Mouse (Mus musculus) liver (tissue): ENCODE results near the gene Ptger3.

Source experiments
- DNase-seq: peaks from one replicate; pipeline ENCODE4 v3.0.0-alpha.2; 2020; ENCODE audit warnings: mixed read lengths

The Ptger3 gene

DNA sequence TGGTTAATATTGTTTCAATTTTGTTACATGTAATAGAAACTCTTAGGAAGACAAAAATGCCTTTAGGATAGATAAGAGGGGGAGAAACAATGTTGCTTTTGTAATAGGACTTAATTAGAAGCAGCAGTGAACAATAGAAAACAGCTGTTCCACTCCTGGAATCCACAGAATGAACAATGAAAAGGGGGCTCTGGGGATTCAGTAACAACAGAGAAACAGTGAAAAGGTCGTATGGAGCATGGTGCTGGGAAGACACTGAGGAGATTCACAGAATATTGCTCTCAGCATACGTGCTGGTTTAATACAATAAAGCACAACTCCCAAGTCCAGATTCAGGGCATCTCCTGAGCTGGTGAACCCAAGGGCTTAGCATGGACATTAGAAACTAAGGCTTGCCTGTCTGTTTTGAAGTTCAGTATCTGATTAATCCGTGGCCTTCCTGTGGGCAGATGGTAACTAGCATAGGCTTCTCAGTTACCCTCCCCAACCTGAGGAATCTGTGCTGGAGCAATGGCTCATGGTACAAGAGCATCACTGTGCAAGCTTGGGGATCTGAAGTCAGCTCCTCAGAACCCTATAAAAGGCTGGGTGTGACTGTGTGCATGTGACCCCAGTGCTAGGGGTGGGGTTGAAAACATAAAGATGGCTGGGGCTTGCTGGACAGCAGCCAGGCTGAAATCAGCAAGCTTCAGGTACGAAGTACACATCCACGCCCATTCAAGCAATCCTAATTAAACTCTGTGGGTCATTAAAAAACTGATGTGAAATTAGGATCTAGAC is 16.1 kb downstream of the Ptger3 start:
- no peak for DNase-seq

DNA sequence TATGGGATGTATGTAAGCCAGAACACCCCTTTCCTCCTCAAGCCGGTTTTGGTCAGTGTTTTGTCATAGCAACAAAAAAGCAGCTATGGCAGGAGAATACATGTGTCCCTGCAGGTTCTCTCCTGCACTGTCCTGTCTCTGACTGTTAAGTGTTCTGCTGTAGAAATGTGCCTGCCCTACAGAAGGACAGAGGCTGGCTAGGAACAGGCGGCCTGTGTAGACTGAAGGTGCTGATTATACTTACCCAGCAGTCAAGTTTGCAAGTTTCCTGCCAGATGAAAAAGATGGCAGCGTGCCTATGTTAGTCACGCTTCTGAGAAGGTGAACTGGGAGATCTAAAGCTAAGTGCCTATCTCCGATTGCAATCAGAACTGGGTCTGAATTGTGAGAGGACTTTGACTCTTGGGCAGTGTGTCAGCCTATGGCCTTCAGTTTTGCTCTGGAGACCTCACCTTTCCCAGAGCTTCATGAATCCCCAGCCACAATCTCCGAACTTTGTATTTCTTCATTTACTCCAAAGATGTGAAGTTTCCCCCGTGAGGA is 31.2 kb downstream of the Ptger3 start:
- DNase-seq, result no peak

DNA sequence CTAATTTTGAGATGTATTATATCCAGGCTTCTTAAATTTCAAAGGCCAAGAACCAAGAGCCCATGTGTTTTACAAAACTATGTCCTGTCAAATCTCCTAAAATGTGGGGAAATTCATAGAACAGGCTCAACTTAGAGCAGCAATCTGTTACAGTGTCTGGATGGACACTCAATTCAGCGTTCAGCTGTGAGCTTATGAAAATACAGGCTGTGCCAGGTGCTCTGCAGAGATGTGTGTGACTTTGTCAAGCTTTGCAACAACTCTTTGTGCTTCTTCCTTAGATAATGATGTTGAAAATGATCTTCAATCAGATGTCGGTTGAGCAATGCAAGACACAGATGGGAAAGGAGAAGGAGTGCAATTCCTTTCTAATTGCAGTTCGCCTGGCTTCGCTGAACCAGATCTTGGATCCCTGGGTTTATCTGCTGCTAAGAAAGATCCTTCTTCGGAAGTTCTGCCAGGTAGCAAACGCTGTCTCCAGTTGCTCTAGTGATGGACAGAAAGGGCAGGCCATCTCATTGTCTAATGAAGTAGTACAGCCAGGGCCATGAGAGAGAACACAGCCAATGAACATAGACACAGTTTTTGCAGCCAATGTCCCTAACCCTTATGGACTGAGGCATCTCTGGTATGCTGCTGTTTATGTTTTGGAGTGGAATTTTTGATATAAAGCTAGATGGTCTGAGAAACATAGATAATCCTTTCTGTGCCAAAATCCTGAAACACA is 38.2 kb downstream of the Ptger3 start:
- no peak for DNase-seq

DNA sequence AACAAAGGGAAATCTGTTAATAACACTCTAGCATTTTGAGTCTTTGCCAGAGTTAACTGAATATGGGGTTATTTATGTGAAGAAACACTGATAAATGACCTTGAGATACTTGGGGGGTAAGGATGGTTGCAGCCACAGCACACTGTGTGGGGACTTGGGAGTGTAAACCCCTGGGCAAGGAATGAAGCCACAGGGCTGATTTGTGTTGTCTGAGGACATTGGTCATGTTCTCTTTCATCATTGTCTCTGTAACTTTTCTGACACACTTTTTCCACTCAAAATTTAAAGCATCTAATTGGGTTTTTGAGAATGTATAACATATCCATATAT is 38.7 kb downstream of the Ptger3 start:
- no peak for DNase-seq

DNA sequence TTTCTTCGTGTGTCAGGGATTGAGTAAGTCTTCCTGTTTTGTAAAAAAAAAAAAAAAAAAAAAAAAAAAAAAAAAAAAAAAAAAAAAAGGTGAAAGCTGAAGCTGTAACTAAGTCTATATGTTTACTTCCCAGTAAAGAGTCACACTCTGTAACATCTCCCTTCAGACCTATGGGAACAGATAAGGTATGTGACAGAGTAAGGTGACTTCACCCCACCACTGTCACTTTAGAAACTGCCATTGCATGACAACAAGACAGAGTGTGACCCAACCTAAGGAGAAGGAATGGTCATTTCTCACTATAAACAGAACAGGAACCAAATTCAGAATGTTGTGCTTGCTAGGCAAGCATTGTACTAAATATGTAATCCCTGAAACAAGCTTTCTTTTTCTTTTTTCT is 46.9 kb downstream of the Ptger3 start:
- DNase-seq, result no peak

DNA sequence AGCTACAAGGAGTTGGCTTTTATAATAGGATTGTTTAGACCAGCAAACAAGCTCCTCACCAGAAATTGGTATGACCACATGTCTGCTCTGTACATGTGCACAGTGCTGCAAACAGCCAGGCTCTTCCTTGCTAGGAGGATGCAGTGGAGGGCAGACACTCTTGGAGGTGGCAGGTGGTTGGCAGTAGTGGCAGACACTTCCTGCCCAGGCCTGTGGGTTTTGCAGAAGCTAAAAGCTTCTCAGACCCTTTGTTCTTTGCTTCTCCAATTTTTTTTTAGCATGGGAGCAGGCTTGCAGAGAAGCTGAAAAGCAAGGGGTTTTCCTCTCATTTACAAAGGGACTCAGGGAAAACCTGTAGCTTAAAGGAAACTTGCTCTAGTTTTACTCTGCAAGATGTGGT is 50.3 kb downstream of the Ptger3 start:
- DNase-seq, result peak; percentile 12

DNA sequence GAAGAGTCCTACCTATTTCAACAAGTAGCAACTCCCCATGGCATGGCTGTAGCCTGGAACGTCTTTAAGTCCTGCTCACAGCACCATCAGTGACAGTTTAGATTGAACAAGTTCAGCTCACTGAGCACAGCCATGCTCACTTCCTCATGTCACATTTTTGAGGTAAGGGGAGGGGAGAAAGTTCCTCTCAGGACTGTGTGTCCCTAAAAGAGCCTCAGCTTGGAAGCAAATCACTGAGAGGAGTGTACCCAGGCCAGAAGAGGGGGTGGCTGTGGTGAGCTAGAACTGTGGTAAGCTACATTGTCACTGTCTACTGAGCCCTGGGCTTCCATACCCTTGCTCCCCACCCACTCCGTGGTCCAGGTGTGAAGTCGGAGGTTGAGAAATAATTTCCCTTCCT is 60.7 kb downstream of the Ptger3 start:
- no peak for DNase-seq

DNA sequence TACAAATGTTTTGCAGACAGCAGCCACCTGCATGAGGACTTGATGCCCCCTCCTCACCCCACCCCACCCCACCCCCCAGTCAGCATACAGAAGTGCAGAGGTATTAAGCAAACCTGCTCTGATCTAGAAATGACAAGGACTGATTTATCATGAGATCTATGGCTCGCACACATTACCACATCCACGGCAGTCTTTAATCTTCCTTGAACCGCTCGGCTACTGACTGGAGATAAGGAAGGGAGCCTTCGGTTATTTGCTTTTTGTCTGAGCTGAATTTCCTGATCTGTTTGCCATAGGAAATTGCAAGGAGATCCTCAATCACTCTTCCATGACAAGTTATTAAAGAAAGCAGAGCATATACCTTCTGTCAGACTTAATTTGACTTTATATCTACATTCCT is 64.0 kb downstream of the Ptger3 start:
- no peak for DNase-seq

DNA sequence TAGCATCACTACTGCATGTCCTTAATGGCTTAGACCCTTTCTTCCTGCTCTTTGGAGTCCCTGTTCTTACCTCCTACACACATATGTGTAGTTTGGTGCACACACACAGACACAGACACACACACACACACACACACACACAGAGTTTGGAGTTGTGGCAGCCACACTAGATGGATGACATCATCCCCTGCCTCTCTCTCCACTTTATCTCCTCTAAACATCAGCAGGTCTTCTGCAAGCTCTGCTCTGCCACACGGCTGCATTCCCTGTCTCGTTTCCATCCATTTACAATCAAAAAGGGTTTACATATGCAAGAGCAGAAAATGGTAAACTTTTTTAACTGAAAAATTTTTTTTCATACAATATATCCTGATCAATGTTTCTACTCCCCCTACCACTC is 64.7 kb downstream of the Ptger3 start:
- no peak for DNase-seq

DNA sequence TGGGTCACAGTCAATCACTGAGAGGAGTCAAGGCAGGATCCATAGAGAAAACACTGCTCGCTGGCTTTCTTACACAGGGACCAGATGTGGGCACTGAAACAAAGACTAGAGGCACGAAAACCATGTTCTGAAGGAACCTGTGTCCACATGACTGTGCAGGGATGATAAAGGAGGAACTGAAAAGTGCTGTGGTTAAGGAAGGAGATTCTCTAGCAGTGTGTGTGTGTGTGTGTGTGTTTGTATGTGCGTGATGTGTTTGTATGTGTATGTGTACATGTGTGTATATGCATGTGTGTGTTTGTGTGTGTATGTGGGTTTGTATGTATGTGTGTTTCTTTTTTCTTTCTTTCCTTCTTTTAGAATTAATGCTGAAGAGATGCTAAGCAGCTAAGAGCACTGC is 67.7 kb downstream of the Ptger3 start:
- DNase-seq, result no peak

DNA sequence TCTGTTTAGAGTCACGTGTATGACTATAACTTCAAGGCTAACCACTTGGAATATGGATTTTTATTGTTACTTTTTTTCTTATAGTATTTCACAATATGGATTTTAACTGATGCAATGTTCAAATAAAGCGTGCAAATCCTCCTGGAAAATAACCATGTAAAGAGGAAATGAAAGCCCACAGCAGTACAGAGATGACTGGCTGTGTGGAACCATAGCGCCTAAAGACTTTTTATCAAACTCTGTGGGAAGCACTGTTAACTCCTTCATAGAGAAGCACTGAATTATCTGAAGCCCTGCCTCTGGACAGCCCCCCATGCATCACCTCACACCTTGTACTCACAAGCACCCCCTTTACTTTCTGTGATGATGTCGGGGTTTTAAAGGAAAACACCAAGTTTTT is 69.0 kb downstream of the Ptger3 start:
- DNase-seq, result no peak

DNA sequence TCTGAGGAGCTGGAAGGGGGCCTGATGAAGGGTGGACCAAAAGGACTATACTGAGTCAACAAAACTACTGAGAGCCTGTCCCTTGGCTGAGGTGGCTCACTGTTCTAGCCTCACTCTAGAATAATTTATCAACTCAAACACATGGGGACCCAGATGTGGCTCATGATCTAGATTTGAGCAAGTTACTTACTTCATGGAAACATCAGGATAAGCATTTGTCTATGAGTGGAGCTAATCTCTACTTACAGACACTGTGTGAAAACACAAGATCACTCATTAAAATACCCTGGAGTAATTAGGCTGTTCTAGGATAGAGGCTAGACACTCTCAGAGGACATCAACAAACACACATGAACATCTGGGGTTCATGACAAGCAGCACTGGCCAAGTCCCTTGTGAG is 70.2 kb downstream of the Ptger3 start:
- DNase-seq, result peak; percentile 14

DNA sequence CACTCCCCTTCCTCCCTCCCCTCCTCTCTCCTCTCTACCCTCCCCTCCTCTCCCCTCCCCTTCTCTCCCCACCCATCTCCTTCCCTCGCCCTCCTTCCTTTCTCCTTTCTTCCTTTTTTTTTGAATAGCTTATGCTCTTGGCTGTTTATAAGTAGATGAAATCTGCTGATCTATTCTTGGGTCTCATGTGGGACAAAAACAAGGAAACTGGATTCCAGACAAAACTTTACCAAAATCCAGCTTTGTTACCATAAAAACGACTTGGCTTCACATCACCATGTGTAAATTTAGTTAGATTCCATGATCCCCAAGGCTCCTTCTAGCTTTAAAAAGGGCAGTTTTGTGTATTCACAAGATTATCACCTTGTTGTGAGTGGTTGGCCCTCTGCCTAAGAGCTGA is 70.6 kb downstream of the Ptger3 start:
- no peak for DNase-seq

DNA sequence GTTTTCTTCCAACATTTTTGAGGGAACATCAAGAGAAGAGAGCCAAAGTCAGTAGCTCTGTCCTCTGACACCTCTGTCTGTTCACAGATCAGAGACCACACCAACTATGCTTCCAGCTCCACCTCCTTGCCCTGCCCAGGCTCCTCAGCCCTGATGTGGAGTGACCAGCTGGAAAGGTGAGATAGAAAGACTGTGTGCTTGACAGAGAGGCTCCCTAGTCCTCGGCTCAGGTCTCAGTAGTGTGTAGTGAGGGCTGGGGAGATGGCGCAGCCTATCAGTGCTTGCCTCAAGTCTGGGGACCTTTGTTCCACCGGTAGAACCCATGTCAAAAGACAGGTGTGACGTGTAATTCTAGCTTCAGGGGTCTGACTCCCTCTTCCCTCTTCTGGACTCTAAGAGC is 74.9 kb downstream of the Ptger3 start:
- DNase-seq, result peak; percentile 18

DNA sequence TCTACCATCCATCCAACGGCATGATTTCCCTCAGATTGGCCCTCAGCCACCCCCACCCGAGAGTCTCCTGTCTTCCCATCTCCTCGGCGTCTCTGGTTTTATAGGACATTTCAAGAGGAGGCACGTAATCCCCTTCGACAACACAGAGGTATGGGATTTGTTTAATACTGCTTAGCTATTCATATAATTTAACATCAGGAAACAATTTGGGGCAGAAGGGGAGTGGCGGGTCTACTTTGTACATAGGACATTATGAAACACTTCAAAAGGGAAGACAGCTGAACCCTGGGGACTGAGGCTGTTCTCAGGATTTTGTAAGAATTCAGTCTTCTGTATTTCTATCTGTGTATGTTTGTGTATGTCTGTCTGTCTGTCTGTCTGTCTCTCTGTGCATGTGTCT is 94.9 kb downstream of the Ptger3 start:
- DNase-seq, result no peak

DNA sequence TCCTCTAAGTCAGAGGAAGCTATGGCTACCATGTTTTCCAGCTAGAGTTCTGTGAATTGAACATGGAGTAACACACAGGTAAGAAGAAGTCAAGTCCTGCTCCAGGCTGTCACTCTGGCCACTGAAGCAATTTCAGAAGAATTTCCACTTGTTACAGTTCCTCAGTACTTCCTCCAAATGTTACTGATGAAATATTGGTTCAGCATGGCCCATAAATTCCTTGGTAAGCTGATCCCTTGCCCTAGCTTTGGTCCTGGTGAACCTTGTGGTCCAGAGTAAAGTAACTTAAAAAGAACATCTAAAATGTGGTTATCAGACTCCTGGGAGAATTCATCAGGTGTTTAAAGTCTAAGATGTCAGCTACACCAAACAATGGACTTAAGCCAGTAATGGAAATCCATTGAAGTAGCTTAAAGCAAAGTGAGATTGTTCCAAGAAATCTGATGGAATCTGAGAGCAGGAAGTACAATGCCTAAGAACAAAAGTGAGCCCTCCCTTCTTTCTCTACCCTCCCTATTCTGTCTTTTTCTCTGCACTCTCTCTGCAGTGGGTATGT is 97.9 kb downstream of the Ptger3 start:
- DNase-seq, result no peak

DNA sequence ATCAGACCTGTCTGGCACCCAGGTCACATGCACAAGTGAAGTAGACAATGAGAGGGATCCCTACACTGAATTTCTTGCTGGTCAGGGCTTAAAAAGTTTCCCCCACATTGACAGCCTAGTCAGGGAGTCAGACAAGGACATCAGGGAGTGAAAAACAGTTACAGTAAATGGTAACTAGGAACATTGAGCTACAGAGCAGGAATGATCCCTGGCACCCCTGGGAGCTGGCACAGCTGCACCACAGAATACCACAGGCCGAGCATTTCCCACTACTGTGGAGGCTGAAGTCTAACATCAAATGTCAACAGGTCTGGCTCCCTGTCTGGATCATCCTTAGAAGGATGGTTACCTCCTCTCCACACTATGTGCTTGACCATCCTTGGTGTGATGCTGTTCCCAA is 98.8 kb downstream of the Ptger3 start:
- no peak for DNase-seq

DNA sequence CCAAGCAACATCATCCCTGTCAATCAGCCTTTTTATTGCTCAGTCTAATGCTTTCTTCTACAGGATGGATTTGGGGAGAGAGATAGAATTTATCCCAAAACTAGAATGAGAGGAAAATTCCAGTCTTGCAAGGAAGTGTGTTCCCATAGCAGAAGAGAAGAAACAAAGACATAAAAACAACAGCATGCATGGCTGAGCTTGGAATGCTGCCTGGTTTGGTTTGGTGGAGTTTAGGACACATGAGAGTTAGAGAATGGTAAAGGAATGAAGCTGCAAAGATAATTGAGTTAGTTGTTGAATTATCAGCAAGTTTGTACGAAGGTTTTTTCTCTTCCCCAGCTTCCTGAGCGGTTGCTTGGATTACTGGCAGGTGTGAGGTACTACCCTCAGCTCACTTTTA is 99.5 kb downstream of the Ptger3 start:
- DNase-seq, result no peak

DNA sequence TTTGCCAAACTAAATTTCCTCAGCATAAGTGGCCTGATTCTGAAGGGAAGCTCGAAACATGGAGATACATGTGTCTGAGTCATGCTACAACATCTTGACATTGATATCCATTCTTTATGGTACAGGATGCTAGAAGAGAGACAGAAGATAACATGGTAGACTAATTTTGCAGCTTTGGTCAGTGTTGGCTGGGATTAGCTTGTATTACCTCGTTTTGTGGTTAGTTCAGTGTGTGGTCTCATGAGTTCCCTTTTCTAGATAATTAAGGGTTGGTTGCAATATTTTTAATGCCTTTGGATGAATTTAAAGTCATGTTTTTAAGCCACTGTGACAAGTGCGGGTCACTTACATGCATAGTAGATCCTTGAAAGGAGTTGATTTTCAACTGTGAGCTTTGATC is 119.4 kb downstream of the Ptger3 start:
- no peak for DNase-seq

DNA sequence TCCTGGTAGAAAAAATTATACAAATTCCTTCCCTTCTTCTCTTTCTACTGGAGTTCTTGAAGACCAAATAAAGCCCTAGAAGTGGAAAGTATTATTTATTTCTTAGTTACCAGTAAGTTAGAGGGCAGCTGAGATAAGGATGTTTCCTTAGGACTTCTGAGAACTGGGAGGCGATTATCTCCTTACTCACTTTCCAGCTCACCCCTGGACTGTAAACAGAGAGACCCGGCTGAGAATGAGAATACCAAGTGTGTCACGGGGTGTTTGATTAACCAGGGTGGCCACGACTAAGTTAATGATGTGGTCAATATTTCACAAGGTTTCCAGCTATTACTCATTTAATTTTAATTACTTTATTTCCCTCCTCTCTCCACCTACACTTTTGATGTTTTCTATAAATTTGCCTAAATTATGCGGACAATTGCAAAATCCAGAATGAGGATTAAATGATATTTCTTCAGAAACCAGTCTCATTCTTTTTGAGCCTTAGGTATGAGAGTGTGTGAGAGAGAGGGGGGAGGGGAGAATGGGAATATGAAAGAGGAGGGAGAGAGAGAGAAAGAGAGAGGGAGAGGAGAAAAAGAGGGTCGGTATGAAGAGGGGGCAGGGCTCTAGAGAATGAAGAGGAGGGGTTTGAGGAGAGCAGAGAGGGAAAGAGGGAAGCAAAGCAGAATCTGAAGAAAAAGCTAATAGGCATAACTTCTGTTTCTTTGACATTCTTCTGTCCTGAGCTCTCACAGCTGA is 121.9 kb downstream of the Ptger3 start:
- DNase-seq, result no peak
